Mouse (Mus musculus) liver, postnatal 0 days (tissue): ENCODE results near the gene Chsy1.

Source experiments
- CTCF ChIP-seq: sonication (generic); IDR thresholded peaks from 2 replicates; pipeline ENCODE4 v1.5.1; 2016; ENCODE audit warnings: antibody characterized with exemption, low read depth
- EP300 ChIP-seq: IDR thresholded peaks from 2 replicates; pipeline ENCODE4 v1.6.1; 2016; ENCODE audit warnings: antibody characterized with exemption, low read depth, mild to moderate bottlenecking

DNA sequence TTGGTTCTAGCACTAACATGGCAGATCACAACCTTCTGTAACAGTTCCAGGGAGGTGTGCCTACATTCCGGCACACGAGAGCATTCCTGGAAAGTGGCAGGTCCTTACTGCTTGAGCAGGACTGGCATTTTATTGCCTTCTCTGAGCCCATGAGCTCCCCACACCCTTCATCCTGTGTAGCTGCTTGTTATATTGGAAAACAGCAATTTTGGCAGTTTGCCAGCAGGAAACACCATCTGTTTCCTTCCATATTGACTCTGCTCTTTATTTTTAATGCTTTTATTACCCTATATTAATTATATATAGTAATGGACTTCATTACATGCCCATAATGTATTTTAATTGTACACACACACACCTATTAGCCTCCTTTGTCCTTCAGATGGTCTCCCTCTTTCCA lies 32.9 kb upstream of the Chsy1 start:
- no peak for TF ChIP-seq CTCF
- no peak for TF ChIP-seq EP300
